Mouse (Mus musculus): ENCODE results near the gene Ctsz. TPM values are rescaled to one million over a fixed set of nuclear protein-coding genes. Genes with fewer than 3 reads are reported as not detected.

Ctsz gene
- total and polyA plus RNA-seq, 2 experiments from 2014 or later, result 61.7 to 72.8 TPM

DNA sequence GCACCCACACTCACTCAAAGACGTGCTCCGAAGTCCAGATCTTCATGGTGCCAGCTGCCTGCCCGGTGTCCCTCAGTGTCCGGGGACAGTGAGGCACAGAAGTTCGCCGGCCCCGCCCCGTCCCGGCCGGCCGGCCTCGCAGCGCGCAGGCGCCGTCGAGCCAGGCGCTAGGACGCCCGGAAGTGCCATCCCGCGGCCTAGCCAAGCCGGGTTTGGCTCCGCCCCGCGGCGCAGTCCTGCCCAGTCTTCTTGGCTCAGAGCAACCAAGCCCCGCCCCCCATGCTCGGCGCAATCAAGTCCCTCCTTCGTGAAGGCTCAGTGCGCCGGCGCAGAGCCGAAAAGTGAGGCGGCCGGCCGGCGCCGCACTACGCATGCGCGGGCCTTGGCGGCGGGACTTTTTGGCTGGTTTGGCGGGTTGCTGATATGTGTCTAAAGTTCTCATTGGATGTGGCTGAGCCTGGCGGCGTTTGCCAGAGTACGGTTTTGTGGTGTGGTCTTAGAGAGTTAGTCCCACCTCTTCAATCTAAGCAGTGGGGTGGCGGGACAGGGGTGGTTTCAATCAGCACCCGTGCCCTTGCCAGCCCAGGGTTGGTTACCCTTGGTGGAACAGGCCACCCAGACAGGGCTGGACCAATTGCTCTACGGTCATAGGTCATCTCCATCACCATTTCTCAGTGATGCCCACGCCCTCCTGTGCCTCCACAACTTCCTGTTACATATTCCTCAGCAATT lies 34.1 kb upstream of the Ctsz start, which contains the start of gene Prelid3b:
TSS of gene Prelid3b (minus strand) at position 264 of the 732 bp plus-strand sequence.
- H3K27ac ChIP-seq (ENCODE audit: low read depth), result peak within 1 kb of the TSS; percentile 87
- DNase-seq (ENCODE audit: low spot score), result peak; percentile 98
- peak within 1 kb of the TSS; percentile 78 for H3K4me2 ChIP-seq (ENCODE audit: low read depth, low read length)
- ATAC-seq (ENCODE audit: insufficient read depth, low read depth), result peak; percentile 99
- 2% methylated on average over 48 of the region's 53 CpGs for WGBS
- H3K4me1 ChIP-seq (ENCODE audit: control insufficient read depth, insufficient read depth), result peaks cover 15% of the 10 kb centered on the region
- H3K27me3 ChIP-seq (ENCODE audit: control insufficient read depth, insufficient read depth, low read length), result no peaks in the 10 kb centered on the region
- TF ChIP-seq EP300 (IDR thresholded peaks at IDR 0.05; ENCODE audit: low read depth), result no peak
- TF ChIP-seq CTCF (IDR thresholded peaks at IDR 0.05; ENCODE audit: low read depth), result no peak
- H3K4me3 ChIP-seq (ENCODE audit: low read depth, low read length), result peak within 1 kb of the TSS; percentile 76
- peak within 1 kb of the TSS; percentile 81 for H3K9ac ChIP-seq (replicated peaks; ENCODE audit: low read depth, low read length)
- H3K9me3 ChIP-seq (replicated peaks; ENCODE audit: control insufficient read depth, low read length), result no peaks in the 10 kb centered on the region
- peaks cover 23% of the 10 kb centered on the region for H3K36me3 ChIP-seq (replicated peaks; ENCODE audit: control insufficient read depth, insufficient read depth, low read length)

DNA sequence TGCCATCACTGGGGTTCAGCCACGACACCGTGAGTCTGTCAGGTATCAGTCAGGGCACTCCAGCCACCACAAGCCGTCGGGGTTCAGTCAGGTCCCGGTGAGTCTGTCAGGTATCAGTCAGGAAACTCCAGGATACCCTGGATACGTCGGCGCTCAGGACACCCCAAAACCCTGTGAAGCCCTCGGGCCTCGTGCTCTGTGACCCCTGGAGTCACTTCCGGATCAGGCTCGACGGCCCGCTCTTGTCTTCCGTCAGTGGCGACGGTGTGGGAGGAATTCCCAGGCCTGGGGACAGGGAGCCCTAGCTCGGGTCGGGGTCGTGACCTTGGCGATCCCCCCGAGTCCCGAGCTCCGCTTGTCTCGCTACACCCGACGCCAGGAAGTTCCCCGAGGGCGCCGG lies 33.6 kb upstream of the Ctsz start:
- Histone ChIP-seq H3K27ac (ENCODE audit: low read depth) (peak overlapping the region; percentile 87), H3K9ac (replicated peaks; ENCODE audit: low read depth, low read length) (peak overlapping the region; percentile 81), H3K4me2 (ENCODE audit: low read depth, low read length) (peak overlapping the region; percentile 78), H3K36me3 (replicated peaks; ENCODE audit: control insufficient read depth, insufficient read depth, low read length) (peaks cover 26% of the 10 kb centered on the region), H3K4me3 (ENCODE audit: low read depth, low read length) (peak overlapping the region; percentile 76), H3K27me3 (ENCODE audit: control insufficient read depth, insufficient read depth, low read length) (no peaks in the 10 kb centered on the region), H3K9me3 (replicated peaks; ENCODE audit: control insufficient read depth, low read length) (no peaks in the 10 kb centered on the region), H3K4me1 (ENCODE audit: control insufficient read depth, insufficient read depth) (peaks cover 15% of the 10 kb centered on the region)
- ATAC-seq (ENCODE audit: insufficient read depth, low read depth) (peak; percentile 21), DNase-seq (ENCODE audit: low spot score) (no peak)
- peak; percentile 50; the same call in 1 of the 2 replicates for TF ChIP-seq EP300 (IDR thresholded peaks at IDR 0.05; ENCODE audit: low read depth)
- no peak for TF ChIP-seq CTCF (IDR thresholded peaks at IDR 0.05; ENCODE audit: low read depth)
- WGBS, result 5% methylated on average over 30 of the region's 30 CpGs

DNA sequence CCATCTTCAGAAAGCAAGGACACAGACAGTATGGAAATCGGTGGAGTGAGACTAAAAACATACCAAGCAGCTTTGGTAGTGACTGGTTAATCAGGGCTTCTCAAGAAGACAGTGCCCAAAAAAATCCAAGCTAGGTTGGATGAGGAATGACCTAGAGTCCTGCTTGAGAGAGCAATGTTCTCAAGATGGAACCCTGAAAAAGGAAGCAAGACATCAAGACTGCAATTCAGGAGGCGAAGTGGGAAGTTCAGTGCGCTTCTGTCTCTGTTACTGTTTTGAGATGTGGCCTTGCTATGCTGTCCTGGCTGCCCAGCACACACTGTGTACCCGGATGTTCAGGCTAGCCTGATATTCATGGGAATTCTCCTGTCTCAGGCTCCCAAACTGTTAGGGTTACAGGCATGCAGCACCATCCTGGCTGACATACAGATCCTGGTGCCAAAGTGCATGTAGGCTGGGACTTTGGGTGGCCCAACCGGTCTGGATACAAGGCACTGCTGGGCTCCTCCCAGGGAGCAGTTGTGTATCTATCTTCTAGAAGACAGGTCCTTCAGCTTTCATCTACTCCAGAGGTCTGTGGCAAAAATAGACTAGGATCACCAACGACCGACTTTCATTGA lies 32.1 kb upstream of the Ctsz start:
- Histone ChIP-seq H3K4me2 (ENCODE audit: low read depth, low read length) (no peak overlapping the region), H3K4me3 (ENCODE audit: low read depth, low read length) (no peak overlapping the region)

DNA sequence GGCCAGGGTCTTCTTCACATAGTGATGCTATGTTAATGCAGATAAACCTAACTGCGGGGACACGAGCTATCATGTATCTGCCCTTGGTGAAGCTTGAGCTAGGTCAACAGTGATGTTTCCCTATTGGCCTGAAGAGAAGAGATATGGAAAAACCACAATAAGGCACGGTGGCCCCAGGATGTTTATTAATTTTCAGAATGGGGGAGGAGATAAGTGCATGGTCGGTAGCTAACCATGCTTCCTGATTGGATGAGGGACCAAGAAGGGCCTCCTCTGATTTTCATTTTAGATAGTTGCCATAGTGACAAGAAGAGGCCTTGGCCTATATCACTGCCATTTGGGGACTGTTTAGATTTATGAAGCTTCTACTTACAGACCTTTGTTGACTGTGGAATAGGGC lies 31.5 kb upstream of the Ctsz start:
- H3K4me2 ChIP-seq (ENCODE audit: low read depth, low read length), result no peak overlapping the region
- H3K36me3 ChIP-seq (replicated peaks; ENCODE audit: control insufficient read depth, insufficient read depth, low read length), result peaks cover 46% of the 10 kb centered on the region
- WGBS, result 58% methylated on average over 4 of the region's 4 CpGs
- no peaks in the 10 kb centered on the region for H3K27me3 ChIP-seq (ENCODE audit: control insufficient read depth, insufficient read depth, low read length)
- no peaks in the 10 kb centered on the region for H3K9me3 ChIP-seq (replicated peaks; ENCODE audit: control insufficient read depth, low read length)
- ATAC-seq (ENCODE audit: insufficient read depth, low read depth) (no peak), DNase-seq (ENCODE audit: low spot score) (no peak)
- H3K4me3 ChIP-seq (ENCODE audit: low read depth, low read length), result no peak overlapping the region
- no peak overlapping the region for H3K27ac ChIP-seq (ENCODE audit: low read depth)
- no peak for TF ChIP-seq CTCF (IDR thresholded peaks at IDR 0.05; ENCODE audit: low read depth)
- no peak for TF ChIP-seq EP300 (IDR thresholded peaks at IDR 0.05; ENCODE audit: low read depth)
- peaks cover 15% of the 10 kb centered on the region for H3K4me1 ChIP-seq (ENCODE audit: control insufficient read depth, insufficient read depth)
- no peak overlapping the region for H3K9ac ChIP-seq (replicated peaks; ENCODE audit: low read depth, low read length)

More for the DNA sequence above, 32.1 kb upstream of the Ctsz start:
- DNase-seq (ENCODE audit: low spot score) (no peak), ATAC-seq (ENCODE audit: insufficient read depth, low read depth) (no peak)
- TF ChIP-seq CTCF (IDR thresholded peaks at IDR 0.05; ENCODE audit: low read depth) (no peak), EP300 (IDR thresholded peaks at IDR 0.05; ENCODE audit: low read depth) (no peak)
- Histone ChIP-seq H3K4me1 (ENCODE audit: control insufficient read depth, insufficient read depth) (peaks cover 15% of the 10 kb centered on the region), H3K27ac (ENCODE audit: low read depth) (no peak overlapping the region), H3K36me3 (replicated peaks; ENCODE audit: control insufficient read depth, insufficient read depth, low read length) (peaks cover 41% of the 10 kb centered on the region), H3K9ac (replicated peaks; ENCODE audit: low read depth, low read length) (no peak overlapping the region), H3K27me3 (ENCODE audit: control insufficient read depth, insufficient read depth, low read length) (no peaks in the 10 kb centered on the region), H3K9me3 (replicated peaks; ENCODE audit: control insufficient read depth, low read length) (no peaks in the 10 kb centered on the region)
- WGBS, result 78% methylated on average over 7 of the region's 7 CpGs

DNA sequence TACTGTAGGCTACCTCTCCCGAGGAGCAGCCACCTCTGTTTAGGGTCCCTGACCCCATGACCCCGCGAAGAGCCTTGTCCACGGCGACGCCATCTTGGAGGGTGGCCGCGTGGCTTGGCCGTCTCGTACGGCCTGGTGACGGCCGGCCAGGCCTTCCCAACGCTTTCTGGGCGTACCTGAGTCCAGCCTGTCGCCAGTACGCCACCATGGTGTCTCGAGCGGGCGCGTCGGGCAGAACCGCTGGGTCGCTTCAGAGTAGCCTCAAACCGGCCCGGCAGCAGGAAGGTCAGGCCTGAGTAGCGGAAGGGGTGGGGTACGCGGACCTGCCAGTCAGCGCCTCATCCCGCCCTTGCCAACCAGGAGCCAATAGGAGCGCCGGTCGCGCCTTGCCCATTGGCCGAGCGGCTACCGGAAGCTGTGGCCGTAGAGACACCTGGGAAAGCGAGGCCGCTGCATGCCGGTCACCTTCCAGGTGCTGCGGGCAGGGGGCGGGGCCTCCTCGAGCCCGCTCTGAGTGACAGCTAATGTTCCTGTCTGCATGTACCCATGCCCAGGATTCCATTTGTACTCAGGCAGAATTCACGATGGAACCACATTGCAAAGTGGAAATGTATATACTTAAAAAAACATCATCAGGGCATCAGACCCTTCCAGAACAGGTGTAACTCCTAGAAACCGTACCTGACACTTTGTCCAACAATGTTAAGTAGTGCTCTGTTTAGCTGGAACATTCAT lies 25.1 kb upstream of the Ctsz start, which contains the start of gene Atp5e:
TSS of gene Atp5e (minus strand) at position 317 of the 735 bp plus-strand sequence.
- Histone ChIP-seq H3K9me3 (replicated peaks; ENCODE audit: control insufficient read depth, low read length) (no peaks in the 10 kb centered on the region), H3K4me1 (ENCODE audit: control insufficient read depth, insufficient read depth) (peaks cover 12% of the 10 kb centered on the region; the same call in 1 of the 2 replicates), H3K36me3 (replicated peaks; ENCODE audit: control insufficient read depth, insufficient read depth, low read length) (peaks cover 66% of the 10 kb centered on the region), H3K27me3 (ENCODE audit: control insufficient read depth, insufficient read depth, low read length) (no peaks in the 10 kb centered on the region), H3K4me3 (ENCODE audit: low read depth, low read length) (peak within 1 kb of the TSS; percentile 64), H3K4me2 (ENCODE audit: low read depth, low read length) (peak within 1 kb of the TSS; percentile 96), H3K9ac (replicated peaks; ENCODE audit: low read depth, low read length) (peak within 1 kb of the TSS; percentile 79), H3K27ac (ENCODE audit: low read depth) (peak within 1 kb of the TSS; percentile 77)
- peak; percentile 100 for ATAC-seq (ENCODE audit: insufficient read depth, low read depth)
- DNase-seq (ENCODE audit: low spot score), result peak; percentile 95
- 2% methylated on average over 48 of the region's 48 CpGs for WGBS
- no peak for TF ChIP-seq CTCF (IDR thresholded peaks at IDR 0.05; ENCODE audit: low read depth)
- peak; percentile 95 for TF ChIP-seq EP300 (IDR thresholded peaks at IDR 0.05; ENCODE audit: low read depth)

All from heart, postnatal 0 days (tissue).